Mouse (Mus musculus) ovary, adult 10 weeks (tissue): ENCODE results near the gene Gm14569. TPM values are rescaled to one million over a fixed set of nuclear protein-coding genes. Genes with fewer than 3 reads are reported as not detected.

Source experiments
- polyA plus RNA-seq: library from polyadenylated mRNA; stranded (reverse); fragments of 350-450 nt; fragmentation: Illumina TruSeq; extraction: RNeasy Lipid Tissue Mini Kit (QIAGEN cat#74804); gene quantifications from one replicate; pipeline ENCODE4 v1.2.3, GENCODE M21; 2014

Gene Gm14569
- polyA plus RNA-seq: 0.68 TPM

GRCm38 (mm10) chrX:36491730-36492129, at the start of gene Gm14569:
Gm14569 (minus strand) TSS chrX:36491830.

GRCm38 (mm10) chrX:36400980-36401379, 90.7 kb downstream of the Gm14569 start, which contains the start of gene Gm6268:
Gm6268 (plus strand) TSS chrX:36401280.

Other genes with a start within 250 kb of the Gm14569 start
- 8.9 TPM for gene Lonrf3, start 163.5 kb downstream of the Gm14569 start, polyA plus RNA-seq
- not detected for gene Gm6268, start 90.5 kb downstream of the Gm14569 start, polyA plus RNA-seq
- gene Pgrmc1, start 106.4 kb upstream of the Gm14569 start, polyA plus RNA-seq: 1,070 TPM
- 29.8 TPM for gene Akap17b, start 153.6 kb upstream of the Gm14569 start, polyA plus RNA-seq